Mouse (Mus musculus) forebrain, embryonic 12.5 days (tissue): ENCODE results near the gene 3110009E18Rik. TPM values are rescaled to one million over a fixed set of nuclear protein-coding genes. Genes with fewer than 3 reads are reported as not detected.
A peak's percentile ranks its signal among the peaks of the same experiment; 100 is the strongest.

Experiments
- ATAC-seq: fragments of 200-750 bp; cut with Nextera tagmentation; 2 replicates; pipeline ENCODE4 v1.8.0; 2017; ENCODE audit warnings: moderate TSS enrichment; ENCODE audit not compliant: low FRiP score
- H3K27ac ChIP-seq: fragments of 300-500 bp; sonication (generic); 2 replicates; pipeline ENCODE4 v1.5.1; 2016; ENCODE audit warnings: mild to moderate bottlenecking
- H3K27me3 ChIP-seq: fragments of 300-500 bp; sonication (generic); 2 replicates; pipeline ENCODE4 v1.6.1; 2016; ENCODE audit warnings: mild to moderate bottlenecking
- H3K36me3 ChIP-seq: fragments of 300-500 bp; sonication (generic); replicated peaks from 2 replicates; pipeline ENCODE4 v1.6.1; 2016; ENCODE audit warnings: mild to moderate bottlenecking
- H3K4me1 ChIP-seq: fragments of 300-500 bp; sonication (generic); 2 replicates; pipeline ENCODE4 v1.6.1; 2016
- H3K4me2 ChIP-seq: fragments of 300-500 bp; sonication (generic); 2 replicates; pipeline ENCODE4 v1.6.1; 2016; ENCODE audit warnings: mild to moderate bottlenecking, moderate library complexity
- H3K4me3 ChIP-seq: fragments of 300-500 bp; sonication (generic); replicated peaks from 2 replicates; pipeline ENCODE4 v1.5.1; 2016; ENCODE audit warnings: mild to moderate bottlenecking
- H3K9ac ChIP-seq: fragments of 300-500 bp; sonication (generic); 2 replicates; pipeline ENCODE4 v1.6.1; 2016; ENCODE audit warnings: mild to moderate bottlenecking
- H3K9me3 ChIP-seq: fragments of 300-500 bp; sonication (generic); 2 replicates; pipeline ENCODE4 v1.6.1; 2016
- WGBS: fragments of 180-500 bp; shearing (Covaris S2); methylation state at CpG from one replicate; pipeline ENCODE4 v1.1.7; 2016; 5-methylcytosine and 5-hydroxymethylcytosine counted together
- polyA plus RNA-seq: library from polyadenylated mRNA; unstranded; fragments of >200 nt; fragmentation: Nextera tagmentation; extraction: Ambion mirVana; gene quantifications from 2 replicates; pipeline ENCODE4 v1.2.1, GENCODE M21; 2016

Gene 3110009E18Rik
- polyA plus RNA-seq, 1 experiment from 2014 or later, result 30.2 TPM

DNA sequence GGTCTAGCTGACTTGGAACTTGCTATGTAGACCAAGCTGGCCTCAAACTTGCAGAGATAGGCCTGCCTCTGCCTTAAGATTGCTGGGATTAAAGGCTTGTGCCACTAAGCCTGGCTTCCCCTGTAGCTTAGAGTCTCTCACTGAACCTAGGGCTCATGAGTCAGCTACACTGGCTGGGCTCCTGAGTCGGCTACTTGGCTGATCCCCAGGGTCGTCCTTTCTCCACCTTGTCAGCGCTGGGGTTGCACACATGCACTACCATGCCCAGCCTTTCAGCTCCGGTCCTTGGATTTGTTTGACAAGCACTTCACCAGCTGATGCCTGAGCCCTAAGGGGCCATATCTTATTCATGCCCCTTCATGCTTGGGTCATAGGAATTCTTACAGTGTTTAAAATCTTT lies 47.0 kb downstream of the 3110009E18Rik start:
- no peak overlapping the region for H3K4me3 ChIP-seq
- ATAC-seq, result no peak

GRCm38 (mm10) chr1:120168674-120169073 lies 47.7 kb downstream of the 3110009E18Rik start:
- Histone ChIP-seq H3K36me3 (no peaks in the 10 kb centered on the region), H3K9me3 (no peaks in the 10 kb centered on the region), H3K9ac (no peak overlapping the region), H3K27me3 (no peaks in the 10 kb centered on the region), H3K27ac (no peak overlapping the region), H3K4me3 (no peak overlapping the region), H3K4me2 (no peak overlapping the region), H3K4me1 (0 out of 2 replicates have a peak, but pooled peaks cover 2% of the 10 kb centered on the region)
- WGBS, result 94% methylated on average over 7 of the region's 7 CpGs
- ATAC-seq, result no peak

More for the DNA sequence above, 47.0 kb downstream of the 3110009E18Rik start:
- Histone ChIP-seq H3K9me3 (no peaks in the 10 kb centered on the region), H3K27ac (no peak overlapping the region), H3K4me2 (no peak overlapping the region), H3K36me3 (no peaks in the 10 kb centered on the region; the same call in 1 of the 2 replicates), H3K4me1 (0 out of 2 replicates have a peak, but pooled peaks cover 2% of the 10 kb centered on the region), H3K9ac (no peak overlapping the region), H3K27me3 (no peaks in the 10 kb centered on the region)
- WGBS, result 84% methylated on average over 4 of the region's 4 CpGs

DNA sequence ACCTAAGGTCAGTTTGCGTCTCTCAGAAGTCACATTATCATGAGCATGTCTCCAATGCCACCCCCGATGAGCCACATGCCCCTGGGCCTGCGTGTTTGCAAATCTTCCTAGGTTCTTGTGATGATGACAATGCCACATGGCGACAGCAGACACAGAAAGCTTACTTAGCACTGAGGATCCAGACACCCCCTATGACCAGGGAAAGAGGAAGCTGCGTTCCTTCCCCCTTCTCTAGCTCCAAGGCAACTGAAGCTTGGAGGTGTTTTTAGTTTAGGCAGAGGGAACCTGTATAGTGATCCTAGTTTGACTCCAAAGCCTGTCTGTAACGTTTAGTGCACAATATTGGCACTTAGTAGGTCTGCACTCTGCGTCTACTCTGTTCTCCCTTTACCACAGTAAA lies 49.3 kb downstream of the 3110009E18Rik start:
- H3K36me3 ChIP-seq, result no peaks in the 10 kb centered on the region
- H3K27ac ChIP-seq, result no peak overlapping the region
- no peaks in the 10 kb centered on the region for H3K27me3 ChIP-seq
- H3K4me2 ChIP-seq, result no peak overlapping the region
- H3K9ac ChIP-seq, result no peak overlapping the region
- no peaks in the 10 kb centered on the region for H3K9me3 ChIP-seq
- 0 out of 2 replicates have a peak, but pooled peaks cover 2% of the 10 kb centered on the region for H3K4me1 ChIP-seq
- ATAC-seq, result no peak
- H3K4me3 ChIP-seq, result no peak overlapping the region
- WGBS, result 85% methylated on average over 7 of the region's 7 CpGs

- Histone ChIP-seq H3K4me2 (no peak overlapping the region), H3K9me3 (no peaks in the 10 kb centered on the region), H3K9ac (no peak overlapping the region), H3K27me3 (no peaks in the 10 kb centered on the region), H3K4me3 (no peak overlapping the region), H3K27ac (no peak overlapping the region), H3K4me1 (peaks cover 12% of the 10 kb centered on the region; the same call in 1 of the 2 replicates), H3K36me3 (no peaks in the 10 kb centered on the region)
- ATAC-seq, result peak; percentile 61
- WGBS, result 69% methylated on average over 5 of the region's 5 CpGs
Observed at GRCm38 (mm10) chr1:120171819-120172521, 51.0 kb downstream of the 3110009E18Rik start.

- 85% methylated on average over 4 of the region's 4 CpGs for WGBS
- no peak for ATAC-seq
- no peak overlapping the region for H3K4me3 ChIP-seq
- H3K36me3 ChIP-seq, result no peaks in the 10 kb centered on the region
- peaks cover 12% of the 10 kb centered on the region; the same call in 1 of the 2 replicates for H3K4me1 ChIP-seq
- H3K9ac ChIP-seq, result no peak overlapping the region
- no peaks in the 10 kb centered on the region for H3K27me3 ChIP-seq
- H3K9me3 ChIP-seq, result no peaks in the 10 kb centered on the region
- no peak overlapping the region for H3K27ac ChIP-seq
- no peak overlapping the region for H3K4me2 ChIP-seq
Observed at GRCm38 (mm10) chr1:120174991-120175390, 54.0 kb downstream of the 3110009E18Rik start.

DNA sequence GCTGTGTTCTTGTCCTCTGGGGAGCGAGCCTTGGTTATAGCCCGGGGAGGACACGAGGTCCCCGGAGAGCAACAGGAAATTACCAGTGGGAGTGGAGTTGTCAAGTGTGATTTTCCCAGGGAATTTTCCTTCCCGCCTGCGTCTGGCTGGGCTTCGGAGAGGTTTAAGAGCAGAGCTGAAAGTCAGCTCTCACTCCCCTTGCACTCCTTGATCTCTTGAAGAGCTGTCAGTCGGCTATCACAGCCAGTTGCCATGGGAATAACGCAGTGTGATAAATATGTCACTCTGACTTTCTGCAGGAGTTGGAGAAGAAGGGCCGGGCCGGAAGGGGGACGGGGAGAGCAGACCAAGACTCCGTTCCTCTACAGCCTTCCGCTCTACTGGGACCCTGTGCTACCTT lies 55.3 kb downstream of the 3110009E18Rik start:
- no peaks in the 10 kb centered on the region for H3K27me3 ChIP-seq
- WGBS, result 64% methylated on average over 14 of the region's 14 CpGs
- H3K4me1 ChIP-seq, result peaks cover 12% of the 10 kb centered on the region; the same call in 1 of the 2 replicates
- H3K4me2 ChIP-seq, result no peak overlapping the region
- H3K9me3 ChIP-seq, result no peaks in the 10 kb centered on the region
- no peak overlapping the region for H3K27ac ChIP-seq
- H3K36me3 ChIP-seq, result no peaks in the 10 kb centered on the region
- no peak for ATAC-seq
- no peak overlapping the region for H3K9ac ChIP-seq
- no peak overlapping the region for H3K4me3 ChIP-seq

DNA sequence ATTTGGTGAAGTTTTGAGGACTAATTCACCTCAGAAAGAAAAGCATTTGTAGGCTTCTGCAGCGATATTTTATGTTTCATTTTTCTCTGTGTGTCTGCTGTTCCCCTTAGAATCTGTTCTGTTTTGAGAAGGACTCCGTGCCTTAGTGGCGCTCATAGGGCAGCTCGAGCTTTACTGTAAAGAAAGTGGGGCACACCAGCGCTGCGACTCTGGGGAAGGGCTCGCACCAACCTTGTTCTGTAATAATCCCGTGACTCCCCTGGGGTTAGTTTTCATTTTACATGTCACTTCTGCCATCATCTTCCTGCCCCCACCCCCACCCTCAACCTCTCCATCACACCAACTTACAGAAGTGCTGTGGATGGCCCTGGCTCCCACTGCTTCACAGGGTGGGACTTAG lies 56.2 kb downstream of the 3110009E18Rik start:
- Histone ChIP-seq H3K27me3 (no peaks in the 10 kb centered on the region), H3K27ac (no peak overlapping the region), H3K9me3 (no peaks in the 10 kb centered on the region), H3K4me1 (peaks cover 10% of the 10 kb centered on the region; the same call in 1 of the 2 replicates), H3K36me3 (no peaks in the 10 kb centered on the region), H3K4me2 (no peak overlapping the region), H3K9ac (no peak overlapping the region), H3K4me3 (no peak overlapping the region)
- 90% methylated on average over 8 of the region's 8 CpGs for WGBS
- no peak for ATAC-seq

GRCm38 (mm10) chr1:120186204-120186603 lies 65.2 kb downstream of the 3110009E18Rik start:
- H3K36me3 ChIP-seq, result no peaks in the 10 kb centered on the region
- H3K4me2 ChIP-seq, result no peak overlapping the region
- peak; percentile 43; the same call in 1 of the 2 replicates for ATAC-seq
- 0 out of 2 replicates have a peak, but pooled peaks cover 3% of the 10 kb centered on the region for H3K9me3 ChIP-seq
- peaks cover 3% of the 10 kb centered on the region; the same call in 1 of the 2 replicates for H3K27me3 ChIP-seq
- no peak overlapping the region for H3K9ac ChIP-seq
- no peak overlapping the region for H3K4me3 ChIP-seq
- peaks cover 9% of the 10 kb centered on the region; the same call in 1 of the 2 replicates for H3K4me1 ChIP-seq
- H3K27ac ChIP-seq, result no peak overlapping the region
- WGBS, result 30% methylated on average over 6 of the region's 6 CpGs

DNA sequence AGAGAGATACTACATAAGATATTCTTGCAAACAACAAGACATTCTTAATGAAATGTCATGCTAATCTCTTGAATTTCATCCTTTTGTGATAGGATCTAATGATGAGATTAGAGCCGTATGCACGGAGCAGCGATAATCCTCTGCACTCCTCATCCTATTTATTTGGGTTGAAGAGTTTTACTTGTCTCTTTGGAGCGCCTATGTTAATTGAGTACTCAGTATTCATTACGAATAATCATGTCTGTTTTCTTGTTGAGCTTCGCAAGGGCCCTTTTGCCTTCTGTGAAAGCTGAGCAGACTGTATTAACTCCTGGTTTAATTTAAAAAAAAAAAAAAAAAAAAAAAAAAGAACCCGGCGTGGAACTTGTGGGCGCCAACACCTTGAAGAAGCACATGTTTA lies 65.7 kb downstream of the 3110009E18Rik start:
- Histone ChIP-seq H3K4me3 (no peak overlapping the region), H3K27me3 (peaks cover 3% of the 10 kb centered on the region; the same call in 1 of the 2 replicates), H3K9ac (no peak overlapping the region), H3K4me1 (peaks cover 9% of the 10 kb centered on the region; the same call in 1 of the 2 replicates), H3K4me2 (peak overlapping the region; percentile 11; the same call in 1 of the 2 replicates), H3K27ac (no peak overlapping the region), H3K36me3 (no peaks in the 10 kb centered on the region), H3K9me3 (0 out of 2 replicates have a peak, but pooled peaks cover 3% of the 10 kb centered on the region)
- ATAC-seq, result peak; percentile 67
- 13% methylated on average over 9 of the region's 9 CpGs for WGBS

DNA sequence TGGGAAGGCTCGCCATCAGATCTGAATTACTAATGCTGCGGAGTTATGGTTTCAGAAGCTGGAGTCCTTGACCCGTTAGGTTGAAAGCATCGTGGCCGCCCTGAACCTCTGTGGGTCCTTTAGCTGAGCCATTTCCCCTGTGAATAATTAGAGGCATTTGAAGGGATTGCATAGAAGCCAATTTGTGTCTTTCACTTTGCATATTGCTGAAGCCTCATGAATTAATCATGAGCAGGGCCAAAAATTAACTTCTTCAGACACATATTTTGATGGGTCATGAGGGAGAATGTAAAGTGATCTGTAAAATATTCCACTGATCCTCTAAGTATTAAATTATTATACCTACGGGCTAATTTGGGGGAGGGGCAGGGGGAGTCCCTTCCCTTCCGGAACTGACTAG lies 66.1 kb downstream of the 3110009E18Rik start:
- Histone ChIP-seq H3K27me3 (peaks cover 3% of the 10 kb centered on the region; the same call in 1 of the 2 replicates), H3K9me3 (0 out of 2 replicates have a peak, but pooled peaks cover 3% of the 10 kb centered on the region), H3K4me3 (no peak overlapping the region), H3K4me2 (peak overlapping the region; percentile 11; the same call in 1 of the 2 replicates), H3K36me3 (no peaks in the 10 kb centered on the region), H3K27ac (no peak overlapping the region), H3K9ac (no peak overlapping the region), H3K4me1 (peaks cover 9% of the 10 kb centered on the region; the same call in 1 of the 2 replicates)
- ATAC-seq, result peak; percentile 76
- WGBS, result 11% methylated on average over 7 of the region's 7 CpGs

DNA sequence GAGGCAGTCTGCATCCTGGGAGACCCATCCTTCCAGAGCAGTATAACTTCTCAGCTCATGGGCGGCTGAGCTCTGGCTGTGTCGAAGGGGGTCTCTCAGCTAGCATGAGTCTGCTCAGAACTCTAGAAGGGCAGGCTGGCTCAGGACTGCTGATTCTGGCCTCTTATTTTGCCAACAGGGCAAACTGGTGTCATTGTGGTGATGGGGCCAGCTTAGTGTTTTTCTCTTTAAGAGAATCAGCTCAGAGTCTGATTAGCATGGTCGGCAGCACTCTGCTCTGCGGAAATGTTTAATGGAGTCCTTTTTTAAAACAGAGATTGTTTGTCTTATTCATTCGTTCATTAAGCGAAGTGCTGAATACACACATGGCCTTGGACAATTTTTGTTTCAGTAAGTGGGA lies 68.2 kb downstream of the 3110009E18Rik start:
- WGBS, result 71% methylated on average over 6 of the region's 6 CpGs
- ATAC-seq, result no peak
- Histone ChIP-seq H3K4me2 (no peak overlapping the region), H3K9me3 (0 out of 2 replicates have a peak, but pooled peaks cover 3% of the 10 kb centered on the region), H3K27me3 (peaks cover 3% of the 10 kb centered on the region; the same call in 1 of the 2 replicates), H3K36me3 (no peaks in the 10 kb centered on the region), H3K4me3 (no peak overlapping the region), H3K4me1 (peaks cover 9% of the 10 kb centered on the region; the same call in 1 of the 2 replicates), H3K27ac (no peak overlapping the region), H3K9ac (no peak overlapping the region)

GRCm38 (mm10) chr1:120190300-120190699 lies 69.3 kb downstream of the 3110009E18Rik start:
- 89% methylated on average over 2 of the region's 2 CpGs for WGBS

More at GRCm38 (mm10) chr1:120190300-120190699, 69.3 kb downstream of the 3110009E18Rik start:
- Histone ChIP-seq H3K27ac (no peak overlapping the region), H3K9ac (no peak overlapping the region), H3K36me3 (no peaks in the 10 kb centered on the region), H3K27me3 (peaks cover 3% of the 10 kb centered on the region; the same call in 1 of the 2 replicates), H3K4me1 (peaks cover 9% of the 10 kb centered on the region; the same call in 1 of the 2 replicates), H3K9me3 (0 out of 2 replicates have a peak, but pooled peaks cover 3% of the 10 kb centered on the region), H3K4me3 (no peak overlapping the region), H3K4me2 (no peak overlapping the region)
- ATAC-seq, result no peak
